Mouse (Mus musculus) lung, embryonic 16.5 days (tissue): ENCODE results near the gene Rpl24. TPM values are rescaled to one million over a fixed set of nuclear protein-coding genes. Genes with fewer than 3 reads are reported as not detected.

ENCODE experiments used
- ATAC-seq: fragments of 200-750 bp; cut with Nextera tagmentation; 2 replicates; pipeline ENCODE4 v1.8.0; 2017; ENCODE audit warnings: low read depth, mild to moderate bottlenecking, moderate library complexity
- H3K27ac ChIP-seq: fragments of 300-500 bp; sonication (generic); 2 replicates; pipeline ENCODE4 v1.5.1; 2014; ENCODE audit warnings: mild to moderate bottlenecking, control low read depth, low read length
- H3K27me3 ChIP-seq: fragments of 300-500 bp; sonication (generic); 2 replicates; pipeline ENCODE4 v1.6.1; 2014; ENCODE audit warnings: low read depth, low read length, mixed read lengths; ENCODE audit not compliant: control insufficient read depth, insufficient read depth
- H3K36me3 ChIP-seq: fragments of 300-500 bp; sonication (generic); 2 replicates; pipeline ENCODE4 v1.6.1; 2014; ENCODE audit warnings: low read length; ENCODE audit not compliant: control insufficient read depth, insufficient read depth
- H3K4me1 ChIP-seq: fragments of 300-500 bp; sonication (generic); replicated peaks from 2 replicates; pipeline ENCODE4 v1.6.1; 2014; ENCODE audit warnings: low read length, mixed read lengths; ENCODE audit not compliant: control insufficient read depth, insufficient read depth
- H3K4me2 ChIP-seq: fragments of 300-500 bp; sonication (generic); 2 replicates; pipeline ENCODE4 v1.6.1; 2014; ENCODE audit warnings: low read depth, low read length, control low read depth
- H3K4me3 ChIP-seq: fragments of 300-500 bp; sonication (generic); 2 replicates; pipeline ENCODE4 v1.5.1; 2014; ENCODE audit warnings: mild to moderate bottlenecking, low read length, control low read depth
- H3K9ac ChIP-seq: fragments of 300-500 bp; sonication (generic); 2 replicates; pipeline ENCODE4 v1.6.1; 2014; ENCODE audit warnings: low read length, control low read depth
- H3K9me3 ChIP-seq: fragments of 300-500 bp; sonication (generic); 2 replicates; pipeline ENCODE4 v1.6.1; 2016; ENCODE audit warnings: low read length; ENCODE audit not compliant: control insufficient read depth
- WGBS: fragments of 180-500 bp; shearing (Covaris S2); extraction: QIAGEN DNeasy Blood & Tissue Kit; methylation state at CpG from one replicate; pipeline ENCODE4 v1.1.7; 2014; 5-methylcytosine and 5-hydroxymethylcytosine counted together
- polyA plus RNA-seq: library from polyadenylated mRNA; unstranded; fragments of >200 nt; fragmentation: Nextera tagmentation; extraction: Ambion mirVana; gene quantifications from 2 replicates; pipeline ENCODE4 v1.2.1, GENCODE M21; 2015

Gene Rpl24
- polyA plus RNA-seq, 1 experiment from 2014 or later = 760 TPM

DNA sequence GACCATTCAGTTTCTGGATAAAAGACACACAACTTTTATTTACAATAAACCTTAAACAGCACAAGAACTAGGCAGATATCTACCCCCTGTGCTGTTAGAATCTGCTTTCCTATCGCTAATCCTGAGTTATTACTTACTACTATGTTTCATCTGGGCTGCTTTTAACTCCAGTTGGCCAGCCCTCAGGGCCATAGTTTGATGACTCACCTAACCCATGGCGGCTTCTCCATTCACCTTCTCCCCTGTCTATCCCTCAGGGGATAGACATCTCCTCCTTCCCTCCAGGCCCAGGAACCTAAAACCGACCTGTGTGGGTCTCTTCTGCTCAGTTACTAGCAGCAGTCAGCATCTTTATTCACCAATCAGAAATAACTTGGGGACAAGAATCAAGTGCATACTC is 19.9 kb downstream of the Rpl24 start:
- ATAC-seq = no peak
- Histone ChIP-seq H3K27me3 (no peaks in the 10 kb centered on the region), H3K4me2 (no peak overlapping the region), H3K27ac (no peak overlapping the region), H3K9me3 (no peaks in the 10 kb centered on the region), H3K36me3 (peaks cover 15% of the 10 kb centered on the region), H3K4me1 (no peaks in the 10 kb centered on the region), H3K9ac (no peak overlapping the region), H3K4me3 (no peak overlapping the region)
- 91% methylated on average over 3 of the region's 3 CpGs for WGBS

DNA sequence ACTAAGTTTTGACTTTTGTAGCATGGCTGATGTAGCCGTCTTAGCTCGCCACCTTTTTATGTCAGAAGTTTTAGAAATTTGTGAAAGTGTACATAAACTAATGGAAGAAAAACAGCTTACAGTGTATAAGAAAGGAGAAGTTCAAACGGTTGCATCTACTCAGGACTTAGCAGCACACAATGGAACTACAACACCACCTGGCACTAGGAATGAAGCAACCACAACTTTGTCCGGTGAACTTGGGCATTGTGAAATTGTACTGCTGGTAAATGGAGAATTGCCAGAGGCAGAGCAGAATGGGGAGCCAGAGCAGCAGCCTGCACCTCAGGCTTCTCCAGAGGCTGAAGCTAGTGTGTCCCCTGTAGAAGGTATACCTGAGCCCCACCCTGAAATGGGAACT is 24.2 kb downstream of the Rpl24 start:
- Histone ChIP-seq H3K4me1 (no peaks in the 10 kb centered on the region), H3K27me3 (no peaks in the 10 kb centered on the region), H3K27ac (no peak overlapping the region), H3K4me3 (no peak overlapping the region), H3K9me3 (no peaks in the 10 kb centered on the region), H3K4me2 (no peak overlapping the region), H3K9ac (no peak overlapping the region), H3K36me3 (peaks cover 13% of the 10 kb centered on the region)
- 88% methylated on average over 4 of the region's 4 CpGs for WGBS
- no peak for ATAC-seq

DNA sequence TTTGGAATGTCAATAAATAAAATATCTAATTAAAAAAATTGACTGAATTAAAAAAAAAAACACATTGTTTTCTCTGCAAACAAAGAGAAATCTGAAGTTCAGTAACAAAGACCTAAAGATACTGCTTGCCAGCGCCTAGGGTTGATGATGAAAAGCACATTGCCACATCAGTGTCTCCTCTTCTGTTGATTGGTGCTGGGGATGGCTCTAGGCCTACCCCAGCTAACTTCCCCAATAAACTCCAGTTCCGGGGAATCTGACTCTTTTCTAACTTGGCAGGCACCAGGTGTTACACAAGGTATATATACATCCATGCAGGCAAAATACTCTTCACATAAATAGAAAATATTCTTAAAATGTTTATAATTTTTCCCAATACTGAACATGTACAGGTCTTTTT is 28.2 kb downstream of the Rpl24 start:
- no peak for ATAC-seq
- no peaks in the 10 kb centered on the region for H3K27me3 ChIP-seq
- no peak overlapping the region for H3K9ac ChIP-seq
- H3K36me3 ChIP-seq = peaks cover 21% of the 10 kb centered on the region
- H3K27ac ChIP-seq = no peak overlapping the region
- 92% methylated on average over 2 of the region's 2 CpGs for WGBS
- H3K4me2 ChIP-seq = no peak overlapping the region
- H3K4me3 ChIP-seq = no peak overlapping the region
- H3K4me1 ChIP-seq = no peaks in the 10 kb centered on the region
- no peaks in the 10 kb centered on the region for H3K9me3 ChIP-seq

DNA sequence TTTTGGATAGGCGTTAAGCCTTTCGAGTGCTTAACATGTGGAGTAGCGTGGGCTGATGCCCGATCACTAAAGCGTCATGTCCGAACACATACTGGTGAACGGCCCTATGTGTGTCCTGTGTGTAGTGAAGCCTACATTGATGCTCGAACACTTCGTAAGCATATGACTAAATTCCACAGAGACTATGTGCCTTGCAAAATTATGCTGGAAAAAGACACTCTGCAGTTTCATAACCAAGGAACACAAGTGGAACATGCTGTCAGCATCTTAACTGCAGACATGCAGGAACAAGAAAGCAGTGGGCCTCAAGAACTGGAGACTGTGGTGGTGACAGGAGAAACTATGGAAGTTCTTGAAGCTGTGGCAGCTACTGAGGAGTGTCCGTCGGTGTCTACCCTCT is 40.7 kb downstream of the Rpl24 start:
- peaks cover 24% of the 10 kb centered on the region for H3K36me3 ChIP-seq
- no peak for ATAC-seq
- WGBS = 93% methylated on average over 11 of the region's 11 CpGs

DNA sequence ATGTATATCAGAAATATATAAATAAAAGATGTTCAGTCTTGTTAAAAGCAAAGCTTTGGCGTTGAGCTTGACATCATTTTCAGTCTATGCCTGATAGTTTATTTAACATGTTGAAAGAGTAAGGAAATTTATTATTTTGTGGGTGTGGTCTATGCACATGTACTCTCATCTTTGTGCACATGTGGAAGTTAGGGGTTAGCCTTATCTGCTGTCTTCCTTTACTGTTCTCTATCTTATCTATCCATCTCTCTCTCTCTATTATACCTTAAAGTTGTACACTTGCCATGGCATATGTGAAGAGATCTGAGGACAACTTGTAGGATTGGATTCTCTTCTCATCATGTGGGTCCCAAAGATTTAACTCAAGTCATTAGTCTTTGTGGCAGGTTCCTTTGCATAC is 42.8 kb downstream of the Rpl24 start:
- H3K9ac ChIP-seq = no peak overlapping the region
- H3K27ac ChIP-seq = no peak overlapping the region
- no peak for ATAC-seq
- H3K36me3 ChIP-seq = peaks cover 22% of the 10 kb centered on the region
- H3K4me3 ChIP-seq = no peak overlapping the region
- no peak overlapping the region for H3K4me2 ChIP-seq
- whole genome bisulfite sequencing = 78% methylated on average over 1 of the region's 1 CpGs
- no peaks in the 10 kb centered on the region for H3K4me1 ChIP-seq
- H3K9me3 ChIP-seq = no peaks in the 10 kb centered on the region
- no peaks in the 10 kb centered on the region for H3K27me3 ChIP-seq

More for the DNA sequence above, 40.7 kb downstream of the Rpl24 start:
- H3K4me2 ChIP-seq = no peak overlapping the region
- H3K9ac ChIP-seq = no peak overlapping the region
- no peaks in the 10 kb centered on the region for H3K9me3 ChIP-seq
- no peaks in the 10 kb centered on the region for H3K4me1 ChIP-seq
- no peaks in the 10 kb centered on the region for H3K27me3 ChIP-seq
- no peak overlapping the region for H3K4me3 ChIP-seq
- H3K27ac ChIP-seq = no peak overlapping the region

DNA sequence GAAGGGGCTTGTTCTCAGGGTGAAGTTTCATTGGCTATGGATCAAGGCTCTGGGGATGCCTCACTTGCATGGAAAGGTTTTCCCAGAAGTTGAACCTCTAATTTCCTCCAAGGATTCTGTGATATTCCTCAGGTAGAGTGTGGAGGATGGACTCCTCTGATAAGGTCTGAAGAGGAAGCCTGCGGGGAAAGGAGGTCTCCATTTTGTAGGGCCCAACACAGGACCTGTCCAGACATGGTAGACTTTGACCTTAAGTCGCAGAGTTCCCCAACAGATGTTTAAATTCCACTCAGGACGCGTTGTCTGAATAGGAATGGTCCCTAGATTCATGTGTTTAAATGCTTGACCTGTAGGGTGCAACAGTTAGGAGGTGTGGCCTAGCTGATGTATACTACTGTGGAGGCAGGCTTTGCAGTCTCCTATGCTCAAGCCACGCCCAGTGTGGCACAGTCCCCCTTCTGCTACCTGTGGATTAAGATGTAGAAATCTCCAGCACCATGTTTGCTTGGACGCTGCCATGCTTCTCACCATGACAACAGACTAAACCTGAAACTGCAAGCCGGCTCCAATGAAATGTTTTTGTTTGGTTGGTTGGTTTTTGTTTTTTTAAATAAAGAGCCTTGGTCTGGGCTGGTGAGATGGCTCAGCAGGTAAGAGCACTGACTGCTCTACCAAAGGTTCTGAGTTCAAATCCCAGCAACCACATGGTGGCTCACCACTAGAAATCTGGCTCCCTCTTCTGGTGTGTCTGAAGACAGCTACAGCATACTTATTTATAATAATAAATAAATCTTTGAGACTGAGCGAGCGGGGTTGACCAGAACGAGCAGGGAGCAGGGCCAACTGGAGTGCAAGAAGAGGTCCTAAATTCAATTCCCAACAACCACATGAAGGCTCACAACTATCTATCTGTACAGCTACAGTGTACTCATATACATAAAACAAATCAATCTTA is 47.0 kb downstream of the Rpl24 start:
- Histone ChIP-seq H3K4me1 (no peaks in the 10 kb centered on the region), H3K9me3 (no peaks in the 10 kb centered on the region), H3K36me3 (peaks cover 23% of the 10 kb centered on the region), H3K9ac (no peak overlapping the region), H3K27ac (no peak overlapping the region), H3K4me3 (no peak overlapping the region), H3K4me2 (no peak overlapping the region), H3K27me3 (no peaks in the 10 kb centered on the region)
- no peak for ATAC-seq
- WGBS = 86% methylated on average over 10 of the region's 10 CpGs

DNA sequence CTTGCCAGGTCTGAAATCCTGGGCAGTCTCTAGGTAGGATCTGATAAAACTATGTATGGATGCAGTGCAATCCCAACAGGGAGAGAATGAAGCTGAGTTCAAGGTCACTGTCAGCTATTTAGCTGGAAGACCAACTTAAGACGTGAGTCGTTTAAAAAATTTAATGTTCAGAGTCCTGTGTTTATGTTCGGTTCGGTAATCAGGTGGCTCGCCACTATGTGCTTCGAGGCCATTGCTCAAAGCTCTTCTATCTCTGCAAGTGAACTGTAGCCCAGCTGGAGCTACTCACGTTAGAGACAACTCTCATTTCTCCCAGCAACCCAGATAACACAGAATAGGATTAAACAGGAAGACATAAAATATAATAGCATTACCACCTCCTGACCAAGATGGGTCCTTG is 48.0 kb downstream of the Rpl24 start:
- no peaks in the 10 kb centered on the region for H3K9me3 ChIP-seq
- H3K36me3 ChIP-seq = peaks cover 31% of the 10 kb centered on the region
- no peak overlapping the region for H3K27ac ChIP-seq
- WGBS = 72% methylated on average over 7 of the region's 7 CpGs
- no peak overlapping the region for H3K9ac ChIP-seq
- H3K4me3 ChIP-seq = no peak overlapping the region
- no peak overlapping the region for H3K4me2 ChIP-seq
- H3K4me1 ChIP-seq = no peaks in the 10 kb centered on the region
- no peaks in the 10 kb centered on the region for H3K27me3 ChIP-seq
- no peak for ATAC-seq

DNA sequence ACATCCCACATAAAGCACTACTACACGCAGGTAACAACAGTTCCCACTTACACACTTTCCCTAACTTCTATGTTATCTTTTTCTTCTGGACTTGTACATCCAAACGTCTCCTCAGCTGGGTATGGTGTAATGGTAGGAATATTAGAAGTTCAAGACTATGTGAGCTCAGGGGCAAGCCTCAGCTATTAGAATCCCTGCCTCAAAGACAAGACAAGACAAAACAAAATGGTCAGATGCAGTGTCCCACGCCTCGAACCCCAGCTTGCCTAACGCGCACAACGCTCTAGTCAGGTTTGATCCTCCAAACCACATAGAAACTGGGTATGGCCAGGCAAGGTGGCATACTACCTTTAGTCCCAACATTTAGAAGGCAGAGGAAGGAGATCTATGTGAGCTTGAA is 53.6 kb downstream of the Rpl24 start:
- 92% methylated on average over 7 of the region's 7 CpGs for WGBS

More for the DNA sequence above, 53.6 kb downstream of the Rpl24 start:
- H3K9me3 ChIP-seq = no peaks in the 10 kb centered on the region
- H3K9ac ChIP-seq = no peak overlapping the region
- peaks cover 30% of the 10 kb centered on the region for H3K36me3 ChIP-seq
- H3K4me1 ChIP-seq = no peaks in the 10 kb centered on the region
- H3K27me3 ChIP-seq = no peaks in the 10 kb centered on the region
- H3K27ac ChIP-seq = no peak overlapping the region
- no peak for ATAC-seq
- H3K4me3 ChIP-seq = no peak overlapping the region
- no peak overlapping the region for H3K4me2 ChIP-seq
